Mouse (Mus musculus) stomach, embryonic 16.5 days (tissue): ENCODE measurements around the gene Myzap. TPM values are rescaled to one million over a fixed set of nuclear protein-coding genes. Genes with fewer than 3 reads are reported as not detected.

Experiments used
- ATAC-seq: fragments of 200-750 bp; cut with Nextera tagmentation; 2 replicates; pipeline ENCODE4 v1.8.0; 2017; ENCODE audit warnings: moderate number of reproducible peaks, moderate TSS enrichment; ENCODE audit not compliant: insufficient read depth, low FRiP score
- H3K27ac ChIP-seq: fragments of 300-500 bp; sonication (generic); 2 replicates; pipeline ENCODE4 v1.5.1; 2014; ENCODE audit warnings: low read length
- H3K27me3 ChIP-seq: fragments of 300-500 bp; sonication (generic); 2 replicates; pipeline ENCODE4 v1.6.1; 2014; ENCODE audit warnings: low read length, control low read depth, mixed read lengths; ENCODE audit not compliant: control insufficient read depth, insufficient read depth
- H3K36me3 ChIP-seq: fragments of 300-500 bp; sonication (generic); 2 replicates; pipeline ENCODE4 v1.6.1; 2014; ENCODE audit warnings: low read length; ENCODE audit not compliant: control insufficient read depth, insufficient read depth
- H3K4me1 ChIP-seq: fragments of 300-500 bp; sonication (generic); 2 replicates; pipeline ENCODE4 v1.6.1; 2014; ENCODE audit warnings: low read length, control low read depth, mixed read lengths; ENCODE audit not compliant: control insufficient read depth, insufficient read depth
- H3K4me2 ChIP-seq: fragments of 300-500 bp; sonication (generic); 2 replicates; pipeline ENCODE4 v1.6.1; 2014; ENCODE audit warnings: low read depth, low read length, mixed read lengths
- H3K4me3 ChIP-seq: fragments of 300-500 bp; sonication (generic); replicated peaks from 2 replicates; pipeline ENCODE4 v1.5.1; 2014; ENCODE audit warnings: mild to moderate bottlenecking, low read length
- H3K9ac ChIP-seq: fragments of 300-500 bp; sonication (generic); 2 replicates; pipeline ENCODE4 v1.6.1; 2014; ENCODE audit warnings: low read length
- H3K9me3 ChIP-seq: fragments of 300-500 bp; sonication (generic); replicated peaks from 2 replicates; pipeline ENCODE4 v1.6.1; 2016; ENCODE audit warnings: low read length, control low read depth; ENCODE audit not compliant: control insufficient read depth
- WGBS: fragments of 180-500 bp; shearing (Covaris S2); extraction: QIAGEN DNeasy Blood & Tissue Kit; methylation state at CpG from one replicate; pipeline ENCODE4 v1.1.7; 2014; 5-methylcytosine and 5-hydroxymethylcytosine counted together
- polyA plus RNA-seq: library from polyadenylated mRNA; unstranded; fragments of >200 nt; fragmentation: Nextera tagmentation; extraction: Ambion mirVana; gene quantifications from 2 replicates; pipeline ENCODE4 v1.2.1, GENCODE M21; 2015

Myzap gene
- 16.4 and 19.6 TPM in 2 replicates for polyA plus RNA-seq

- Histone ChIP-seq H3K4me3 (peak within 1 kb of the TSS; percentile 60), H3K27ac (peak within 1 kb of the TSS; percentile 29), H3K9me3 (no peaks in the 10 kb centered on the region), H3K9ac (peak within 1 kb of the TSS; percentile 75), H3K4me1 (peaks cover 7% of the 10 kb centered on the region; the same call in 1 of the 2 replicates), H3K36me3 (no peaks in the 10 kb centered on the region), H3K4me2 (peak within 1 kb of the TSS; percentile 70), H3K27me3 (no peaks in the 10 kb centered on the region)
- 2% methylated on average over 29 of the region's 29 CpGs for WGBS
- peak; percentile 95 for ATAC-seq
These were observed at the start of gene Myzap for GRCm38 (mm10) chr9:71591938-71592548. Myzap (minus strand) TSS chr9:71592360.

DNA sequence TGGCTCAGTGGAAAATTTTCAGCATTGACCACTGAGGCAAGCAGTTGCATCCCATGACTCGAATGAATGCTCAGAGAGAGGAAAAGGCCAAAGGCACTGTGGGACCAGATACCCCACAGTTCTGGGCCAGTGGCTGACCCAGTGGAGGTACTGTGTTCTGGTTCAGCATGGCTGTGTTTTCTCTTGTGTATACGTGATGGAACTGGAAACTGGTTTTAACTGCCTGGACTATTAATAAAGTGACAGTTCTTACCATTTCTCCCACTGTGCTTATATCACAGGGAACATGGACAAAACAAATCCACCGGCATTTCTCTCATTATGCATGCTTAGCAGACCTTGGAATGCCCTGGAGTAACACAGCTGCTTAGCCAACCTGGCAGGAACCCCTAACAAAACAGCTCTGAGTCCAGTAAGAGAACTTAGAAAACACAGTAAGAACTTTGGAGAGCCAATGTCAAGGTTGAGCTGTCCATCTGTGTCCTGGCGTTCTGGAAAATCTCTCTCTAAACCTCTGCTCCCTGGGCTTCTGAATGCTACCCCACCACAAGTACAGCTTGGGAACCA lies 48.3 kb upstream of the Myzap start:
- H3K4me2 ChIP-seq, result no peak overlapping the region
- no peak for ATAC-seq
- no peak overlapping the region for H3K9ac ChIP-seq
- no peaks in the 10 kb centered on the region for H3K27me3 ChIP-seq
- no peaks in the 10 kb centered on the region; the same call in 1 of the 2 replicates for H3K36me3 ChIP-seq
- WGBS, result 80% methylated on average over 4 of the region's 4 CpGs
- no peak overlapping the region for H3K4me3 ChIP-seq
- no peaks in the 10 kb centered on the region for H3K9me3 ChIP-seq
- no peaks in the 10 kb centered on the region for H3K4me1 ChIP-seq
- H3K27ac ChIP-seq, result no peak overlapping the region

GRCm38 (mm10) chr9:71638198-71638597 lies 46.0 kb upstream of the Myzap start:
- no peak overlapping the region for H3K4me2 ChIP-seq
- no peak overlapping the region for H3K4me3 ChIP-seq
- no peaks in the 10 kb centered on the region for H3K27me3 ChIP-seq
- WGBS, result 54% methylated on average over 11 of the region's 11 CpGs
- no peak overlapping the region for H3K27ac ChIP-seq
- no peaks in the 10 kb centered on the region for H3K9me3 ChIP-seq
- no peaks in the 10 kb centered on the region for H3K4me1 ChIP-seq
- 0 out of 2 replicates have a peak overlapping the region, but pooled peaks have one; percentile 14 for H3K9ac ChIP-seq
- H3K36me3 ChIP-seq, result no peaks in the 10 kb centered on the region
- no peak for ATAC-seq

DNA sequence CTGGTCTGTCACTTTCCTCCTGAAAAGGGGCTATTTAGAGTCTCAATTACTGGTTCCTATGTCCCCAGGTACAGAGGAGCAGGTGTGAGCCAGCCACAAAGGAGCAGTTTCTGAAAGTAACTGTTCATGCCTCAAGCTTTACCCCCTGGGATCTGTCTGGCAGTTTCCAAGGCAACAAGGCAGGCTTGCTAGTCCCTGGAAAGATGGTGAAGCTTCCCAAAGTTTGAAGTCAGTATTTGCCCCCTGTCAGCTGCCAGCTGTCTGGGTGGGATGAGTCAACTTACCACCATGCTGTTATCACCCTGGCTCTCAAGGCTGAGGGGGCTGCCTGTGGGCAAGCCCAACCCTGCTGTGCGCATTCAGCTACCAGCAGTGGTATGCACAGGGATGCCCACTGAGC lies 44.7 kb upstream of the Myzap start:
- no peak overlapping the region for H3K9ac ChIP-seq
- no peak overlapping the region for H3K4me3 ChIP-seq
- WGBS, result 89% methylated on average over 1 of the region's 1 CpGs
- H3K36me3 ChIP-seq, result no peaks in the 10 kb centered on the region
- H3K4me2 ChIP-seq, result no peak overlapping the region
- H3K4me1 ChIP-seq, result no peaks in the 10 kb centered on the region
- no peak for ATAC-seq
- H3K27ac ChIP-seq, result no peak overlapping the region
- H3K27me3 ChIP-seq, result no peaks in the 10 kb centered on the region
- no peaks in the 10 kb centered on the region for H3K9me3 ChIP-seq

GRCm38 (mm10) chr9:71635627-71636026 lies 43.5 kb upstream of the Myzap start:
- Histone ChIP-seq H3K4me1 (no peaks in the 10 kb centered on the region), H3K27me3 (no peaks in the 10 kb centered on the region), H3K36me3 (no peaks in the 10 kb centered on the region), H3K27ac (no peak overlapping the region), H3K4me2 (no peak overlapping the region), H3K4me3 (no peak overlapping the region), H3K9ac (no peak overlapping the region), H3K9me3 (no peaks in the 10 kb centered on the region)
- no peak for ATAC-seq
- 64% methylated on average over 1 of the region's 1 CpGs for WGBS

DNA sequence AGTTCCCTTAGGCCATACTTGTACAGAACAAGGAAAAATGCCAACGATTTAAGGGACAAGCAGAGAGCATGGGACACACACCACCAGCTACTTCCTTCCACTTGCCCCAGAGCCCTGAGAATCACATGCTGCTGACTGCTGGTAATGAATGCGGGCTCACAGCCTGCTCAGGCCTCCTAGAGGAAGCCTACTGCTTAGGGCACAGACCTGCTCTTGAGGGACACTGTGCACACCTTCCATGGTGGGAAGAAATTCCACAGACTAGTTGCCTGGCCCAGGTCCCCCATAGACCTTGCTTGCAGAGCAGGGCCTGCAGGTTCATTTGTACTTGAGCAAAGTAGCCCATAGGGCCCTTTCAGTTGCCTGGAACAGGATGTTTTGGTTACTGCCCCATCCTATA lies 42.8 kb upstream of the Myzap start:
- Histone ChIP-seq H3K27me3 (no peaks in the 10 kb centered on the region), H3K9ac (no peak overlapping the region), H3K4me1 (no peaks in the 10 kb centered on the region), H3K9me3 (no peaks in the 10 kb centered on the region), H3K4me3 (no peak overlapping the region), H3K27ac (no peak overlapping the region), H3K36me3 (no peaks in the 10 kb centered on the region), H3K4me2 (no peak overlapping the region)
- 97% methylated on average over 2 of the region's 2 CpGs for WGBS
- no peak for ATAC-seq

DNA sequence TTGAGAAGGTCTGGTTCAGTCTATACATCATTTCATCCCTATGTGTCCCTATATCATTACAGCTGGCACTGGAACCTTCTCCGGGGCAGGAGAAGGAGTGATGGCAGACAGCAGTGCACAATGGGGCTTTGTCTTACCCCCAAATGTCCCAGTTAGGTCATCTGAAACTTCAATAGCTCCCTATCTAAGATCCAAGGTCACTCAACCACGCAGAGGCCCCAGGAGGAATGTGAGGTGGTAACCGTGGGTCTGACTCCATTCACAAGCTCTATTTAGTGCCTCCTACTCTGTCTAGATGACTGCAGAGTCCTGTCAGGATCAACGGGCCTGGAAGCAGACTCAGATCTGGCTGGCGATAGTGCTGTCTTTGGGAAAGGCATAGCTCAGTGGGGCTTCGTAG lies 36.8 kb upstream of the Myzap start:
- 69% methylated on average over 6 of the region's 6 CpGs for WGBS
- H3K27me3 ChIP-seq, result no peaks in the 10 kb centered on the region
- no peak overlapping the region for H3K4me2 ChIP-seq
- H3K27ac ChIP-seq, result no peak overlapping the region
- no peaks in the 10 kb centered on the region for H3K9me3 ChIP-seq
- no peak overlapping the region for H3K9ac ChIP-seq
- H3K36me3 ChIP-seq, result no peaks in the 10 kb centered on the region
- no peak for ATAC-seq
- no peak overlapping the region for H3K4me3 ChIP-seq
- peaks cover 2% of the 10 kb centered on the region; the same call in 1 of the 2 replicates for H3K4me1 ChIP-seq

DNA sequence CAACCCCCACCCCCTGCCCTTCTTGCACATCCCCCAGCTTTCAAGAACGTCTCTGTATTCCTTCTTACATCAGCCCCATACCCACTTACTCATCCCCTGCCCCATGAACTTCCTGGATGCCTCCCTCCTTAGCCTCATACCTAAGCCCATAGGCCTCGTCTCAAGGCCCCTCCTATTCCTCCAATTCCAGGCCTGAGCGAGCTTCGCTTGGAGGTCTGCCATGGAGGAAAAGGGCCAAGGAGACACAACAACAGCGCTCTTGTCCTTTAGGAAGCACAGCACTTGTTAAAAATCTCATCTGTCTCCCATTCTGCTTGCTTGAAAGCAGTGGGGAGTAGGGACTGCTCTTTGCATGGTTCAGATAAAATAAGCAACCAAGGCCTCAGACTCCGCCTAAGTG lies 36.1 kb upstream of the Myzap start:
- no peak for ATAC-seq
- H3K4me2 ChIP-seq, result no peak overlapping the region
- H3K27me3 ChIP-seq, result no peaks in the 10 kb centered on the region
- no peak overlapping the region for H3K27ac ChIP-seq
- H3K9me3 ChIP-seq, result no peaks in the 10 kb centered on the region
- no peaks in the 10 kb centered on the region for H3K36me3 ChIP-seq
- H3K4me3 ChIP-seq, result no peak overlapping the region
- peaks cover 2% of the 10 kb centered on the region; the same call in 1 of the 2 replicates for H3K4me1 ChIP-seq
- no peak overlapping the region for H3K9ac ChIP-seq
- 70% methylated on average over 6 of the region's 6 CpGs for WGBS

DNA sequence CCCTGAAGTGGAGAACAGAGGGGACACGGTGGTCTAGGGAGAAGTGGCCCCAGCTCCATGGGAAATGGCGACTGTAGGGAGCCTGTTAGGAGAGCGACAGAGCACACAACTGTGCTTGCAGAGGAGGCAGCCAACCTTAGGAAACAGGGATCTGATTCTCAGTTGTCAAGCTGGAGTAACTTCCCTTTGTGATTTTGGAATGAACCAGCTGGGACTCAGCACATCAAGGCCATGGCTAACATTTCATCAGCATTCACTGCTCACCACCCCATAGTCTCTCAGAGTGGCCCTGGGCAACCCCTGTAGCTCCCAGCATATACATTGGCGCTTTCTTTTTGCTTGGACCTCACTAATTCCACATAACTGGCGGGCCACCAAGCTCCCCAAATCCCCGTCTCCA lies 33.8 kb upstream of the Myzap start:
- Histone ChIP-seq H3K4me2 (no peak overlapping the region), H3K4me1 (peaks cover 2% of the 10 kb centered on the region; the same call in 1 of the 2 replicates), H3K9me3 (no peaks in the 10 kb centered on the region), H3K27me3 (no peaks in the 10 kb centered on the region), H3K36me3 (no peaks in the 10 kb centered on the region), H3K27ac (peak overlapping the region; percentile 47; the same call in 1 of the 2 replicates), H3K4me3 (no peak overlapping the region), H3K9ac (no peak overlapping the region)
- WGBS, result 89% methylated on average over 6 of the region's 6 CpGs
- ATAC-seq, result no peak
